Mouse (Mus musculus) yolk sac, embryonic 10.5 days (tissue): ENCODE measurements at regions not wholly inside any gene's neighbourhood (a gene's known extent, or its start where the extent isn't known, plus 50 kb on each side); places are given as distances from the start of the nearest gene placed in this dataset.
"Not testable (repeated sequence)": the region's sequence is repeated elsewhere in the genome, so short reads cannot be mapped to it uniquely, and the experiment has no call there.

Experiments
- DNase-seq: peaks from one replicate; pipeline ENCODE4 v3.0.0-alpha.2; 2017; ENCODE audit warnings: low spot score

DNA sequence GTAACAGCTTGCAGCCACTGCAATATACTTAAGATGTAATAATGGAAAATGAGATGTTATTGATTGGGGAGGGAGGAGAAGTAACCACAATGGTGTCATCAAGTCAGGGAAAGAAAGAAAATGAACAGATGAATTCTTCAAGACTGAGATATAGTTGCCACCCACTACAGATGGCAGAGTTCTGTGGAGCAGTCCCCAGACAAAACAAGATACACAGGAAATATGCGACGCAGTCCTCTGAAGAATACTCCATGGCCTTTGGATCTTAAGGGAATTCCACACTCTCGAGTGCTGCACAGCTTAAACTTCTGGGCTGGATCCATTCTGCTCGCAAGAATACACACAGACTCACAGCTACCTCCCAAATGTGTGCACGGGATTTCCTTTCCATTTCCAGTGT is 113.4 kb downstream of the Sox4 start:
- no peak for DNase-seq

GRCm38 (mm10) chr13:28839084-28839483 is 114.4 kb downstream of the Sox4 start:
- DNase-seq: no peak

GRCm38 (mm10) chr13:28838216-28838615 is 115.3 kb downstream of the Sox4 start:
- no peak for DNase-seq

- not testable (repeated sequence) for DNase-seq
Observed at GRCm38 (mm10) chr13:28837196-28837595, 116.3 kb downstream of the Sox4 start.

DNA sequence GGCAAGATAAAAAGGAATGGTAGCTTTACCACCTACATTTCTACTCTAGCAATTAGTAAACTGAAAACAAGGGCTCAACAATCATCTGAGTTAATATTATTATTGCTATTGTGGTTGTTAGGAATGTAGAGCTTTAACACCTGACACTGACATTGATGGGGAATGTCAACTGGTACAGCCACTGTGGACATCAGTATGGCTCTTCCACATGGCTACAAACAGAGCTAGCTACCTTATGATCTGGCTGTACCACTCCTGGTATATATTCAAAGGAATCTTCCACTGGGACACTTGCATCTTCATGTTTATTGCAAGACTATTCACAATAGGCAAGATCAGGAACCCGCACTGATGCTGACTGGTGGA is 119.8 kb downstream of the Sox4 start:
- no peak for DNase-seq

DNA sequence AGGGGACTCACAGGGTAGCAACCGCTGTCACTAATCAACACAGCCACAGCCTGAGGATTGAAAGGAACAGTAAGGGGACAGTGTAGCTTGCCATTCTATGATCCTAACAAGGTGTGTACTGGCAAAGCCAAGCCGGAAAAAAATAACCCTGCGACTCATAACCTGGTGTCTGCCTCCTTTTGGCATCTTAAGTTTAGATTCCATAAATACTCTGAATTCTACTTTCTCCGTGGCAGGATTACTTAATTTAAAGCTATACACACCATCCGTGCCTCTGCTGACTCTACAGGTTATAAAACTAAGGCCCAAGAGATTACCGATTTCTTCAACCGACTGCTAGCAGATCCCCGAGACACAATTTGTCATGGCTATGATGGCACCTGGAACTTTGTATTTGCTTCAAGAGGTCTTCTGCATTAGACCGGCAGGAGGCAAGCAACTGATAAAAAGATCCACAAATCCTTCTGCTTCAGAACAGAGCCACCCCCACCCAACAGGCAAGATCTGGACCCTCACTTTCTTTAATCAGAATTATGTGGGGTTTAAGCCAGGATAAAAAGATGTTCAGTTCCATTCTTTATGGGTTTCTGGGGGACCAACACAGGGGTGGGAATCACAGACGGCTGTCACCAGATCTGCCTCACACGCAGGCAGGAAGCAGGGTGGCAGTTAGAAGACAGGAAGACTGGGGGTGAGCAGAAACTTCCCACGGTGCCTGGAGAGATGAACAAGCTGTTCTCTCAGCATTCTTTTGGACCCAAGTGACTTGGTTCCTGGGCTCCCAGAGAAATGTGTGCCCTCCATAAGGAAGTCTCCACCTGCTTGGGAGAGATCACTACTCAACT is 120.4 kb downstream of the Sox4 start:
- DNase-seq: no peak

- DNase-seq: no peak
Observed at GRCm38 (mm10) chr13:28826284-28826683, 127.2 kb downstream of the Sox4 start.

DNA sequence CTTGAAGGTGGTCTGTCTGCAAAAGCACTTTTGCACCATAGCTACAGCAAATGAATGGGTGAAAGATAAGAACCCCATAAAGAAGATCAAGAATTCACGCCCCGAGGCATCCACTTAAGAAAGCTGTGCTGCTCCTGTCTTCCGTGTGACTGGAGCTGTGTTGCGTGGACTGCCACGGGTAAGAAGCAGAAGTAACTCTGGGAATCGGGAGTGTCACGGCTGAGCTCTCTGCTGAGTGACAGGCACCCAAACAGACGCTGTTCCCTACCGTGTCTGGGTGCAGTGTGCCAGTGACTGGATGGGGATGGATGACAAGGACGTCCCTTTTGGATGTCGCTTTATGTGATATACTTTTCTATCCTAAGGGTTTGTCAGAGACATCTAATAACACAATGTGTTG is 129.5 kb downstream of the Sox4 start:
- DNase-seq: no peak

- DNase-seq: no peak
Observed at GRCm38 (mm10) chr13:28823311-28823880, 130.1 kb downstream of the Sox4 start.

- no peak for DNase-seq
Observed at GRCm38 (mm10) chr13:28820868-28821533, 132.5 kb downstream of the Sox4 start.

GRCm38 (mm10) chr13:28814127-28814526 is 139.4 kb downstream of the Sox4 start:
- DNase-seq: peak; percentile 17

DNA sequence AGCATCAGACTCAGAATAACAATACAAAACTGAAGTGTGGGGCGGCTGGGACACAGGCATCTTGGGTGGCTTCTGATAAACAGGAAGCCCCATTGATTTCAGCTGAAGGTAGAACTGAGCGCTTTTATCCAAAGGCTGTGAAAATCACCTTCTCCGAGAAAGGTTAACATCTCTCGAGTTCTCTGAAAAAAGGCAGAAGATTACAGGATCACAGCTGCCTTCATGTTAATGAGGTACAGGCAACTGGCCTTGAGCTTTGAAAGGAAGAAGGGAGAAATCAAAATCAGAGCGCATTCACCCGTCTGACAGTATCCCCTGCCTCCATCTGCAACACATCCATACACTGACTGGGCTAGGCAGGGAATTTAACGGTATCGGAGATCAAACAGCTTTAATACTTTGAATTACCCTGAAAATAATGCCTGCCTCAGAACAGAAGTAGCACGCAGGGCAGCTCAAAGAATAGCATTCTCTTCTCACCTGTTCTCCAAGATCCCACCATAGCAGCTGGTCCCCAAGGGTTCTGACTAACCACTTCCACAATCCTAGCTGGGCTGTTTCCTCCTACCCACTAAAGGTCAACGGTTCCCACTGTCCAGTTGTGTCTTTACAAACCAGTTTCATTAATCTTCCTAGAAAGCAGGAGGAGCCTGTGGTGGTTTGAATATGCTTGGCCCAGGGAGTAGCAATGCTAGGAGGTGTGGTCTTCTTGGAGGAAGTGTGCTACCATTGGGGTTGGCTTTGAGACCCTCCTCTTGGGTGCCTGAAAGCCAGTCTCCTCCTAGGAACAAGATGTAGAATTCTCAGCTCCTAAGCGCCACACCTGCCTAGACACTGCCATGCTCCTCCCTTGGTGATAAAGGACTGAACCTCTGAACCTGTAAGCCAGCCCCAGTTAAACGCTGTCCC is 141.6 kb downstream of the Sox4 start:
- DNase-seq: no peak

GRCm38 (mm10) chr13:28811081-28811439 is 142.5 kb downstream of the Sox4 start:
- DNase-seq: no peak

DNA sequence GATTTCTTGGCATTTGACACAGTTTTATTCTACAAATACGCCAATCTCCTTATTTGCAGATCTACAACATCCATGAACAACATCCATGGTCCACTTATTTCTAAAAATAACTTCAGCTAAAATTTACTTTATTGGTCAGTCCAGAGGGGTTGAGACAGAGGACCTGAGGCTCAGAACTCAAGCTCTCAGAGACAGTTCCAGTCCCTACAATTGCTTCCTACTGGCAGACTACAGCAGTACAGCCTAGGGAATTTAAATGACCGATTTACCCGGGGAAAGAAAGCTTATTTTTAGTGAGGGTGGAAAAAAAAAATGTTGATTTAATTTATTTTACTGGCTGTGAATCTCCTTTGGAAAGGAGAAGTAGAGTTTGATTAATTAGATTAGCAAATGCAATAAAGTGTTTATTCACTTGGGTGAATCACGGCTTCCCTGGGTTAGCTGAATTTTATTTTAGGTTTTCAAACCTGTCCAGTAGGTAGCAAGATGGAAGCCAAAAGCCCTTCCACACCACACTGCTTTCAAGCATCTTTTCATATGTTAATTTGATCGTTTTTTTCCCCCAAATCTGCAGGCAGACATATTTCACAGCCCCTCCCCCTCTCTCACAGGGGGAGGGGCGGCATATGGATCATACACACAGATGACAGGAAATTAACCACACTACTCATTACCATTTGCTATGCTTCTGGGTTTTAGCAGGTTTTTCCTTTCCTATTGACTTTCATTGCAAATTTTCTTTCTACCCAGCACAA is 143.0 kb downstream of the Sox4 start:
- no peak for DNase-seq

DNA sequence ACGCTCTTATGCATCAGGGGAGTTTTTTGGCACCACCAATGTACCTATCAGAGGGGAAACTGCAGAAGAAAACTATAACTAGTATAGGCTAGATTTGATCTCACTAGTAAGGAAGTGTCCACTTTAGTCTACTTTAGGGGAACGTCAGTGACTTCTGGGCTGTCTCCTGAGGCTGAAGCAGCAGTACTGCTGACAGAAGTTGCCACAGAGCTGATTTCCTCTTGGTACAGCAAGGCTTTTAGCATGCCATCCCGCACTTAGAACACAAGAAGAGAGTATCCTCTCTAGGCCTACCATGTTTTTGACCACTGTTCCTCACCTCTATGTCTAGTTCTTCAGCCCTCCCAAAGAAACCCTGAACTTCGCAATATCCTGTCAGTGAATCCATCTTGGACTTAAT is 148.2 kb downstream of the Sox4 start:
- no peak for DNase-seq

DNA sequence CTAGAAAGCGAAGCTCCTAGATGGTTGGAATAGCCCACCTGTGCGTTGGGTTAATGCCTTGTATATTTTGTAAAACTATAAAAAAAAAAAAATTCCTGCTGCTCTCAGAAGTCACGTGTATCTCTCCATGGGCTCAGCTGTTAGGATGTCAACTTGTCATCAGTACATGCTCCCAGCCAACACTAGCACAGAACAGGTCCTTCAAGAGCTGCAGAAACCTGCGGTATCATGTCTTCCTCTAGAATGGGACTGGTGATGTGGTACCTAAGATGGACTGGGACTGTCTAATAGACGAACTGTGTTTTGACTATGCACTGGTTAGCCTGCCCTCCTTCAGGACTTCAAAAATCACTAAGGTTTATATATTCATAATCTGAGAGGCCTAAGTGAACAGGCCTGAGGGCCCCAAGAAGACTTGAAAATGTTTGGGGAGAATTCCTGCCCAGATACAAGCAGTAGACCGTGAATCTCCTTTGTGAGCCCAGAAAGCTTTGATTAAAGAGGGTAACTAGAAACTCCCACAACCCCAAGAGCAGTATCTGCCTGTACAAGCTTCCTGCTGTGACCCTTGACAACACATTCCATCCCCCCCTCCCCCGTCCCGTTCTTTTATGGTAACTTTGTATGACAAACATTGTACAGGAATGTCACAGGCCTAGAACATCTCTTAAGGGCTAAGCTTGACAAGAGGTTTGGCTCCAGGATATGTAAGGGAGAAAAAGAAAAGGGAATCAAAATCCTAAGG is 152.1 kb downstream of the Sox4 start:
- no peak for DNase-seq

- DNase-seq: no peak
Observed at GRCm38 (mm10) chr13:28800676-28801075, 152.8 kb downstream of the Sox4 start.

DNA sequence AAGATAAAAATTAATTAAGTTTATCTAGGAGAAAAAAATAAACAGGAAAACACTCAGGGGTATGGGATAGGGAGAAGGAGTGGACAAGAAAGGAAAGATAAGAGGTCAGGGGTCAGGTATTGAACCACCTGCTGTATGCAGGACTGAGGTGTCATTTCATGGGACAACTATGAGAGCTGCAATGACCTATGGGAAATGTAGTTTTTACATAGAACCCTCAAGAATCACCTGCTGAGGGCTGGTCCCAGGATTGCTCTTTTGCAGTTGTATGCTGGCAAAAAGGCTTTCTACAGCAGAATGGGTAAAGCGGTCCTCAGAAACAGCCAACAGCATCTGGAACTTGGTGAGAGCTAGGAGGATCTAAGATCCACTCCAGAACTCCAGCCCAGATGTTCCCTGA is 154.0 kb downstream of the Sox4 start:
- DNase-seq: no peak

- DNase-seq: no peak
Observed at GRCm38 (mm10) chr13:28797617-28798475, 155.7 kb downstream of the Sox4 start.

- no peak for DNase-seq
Observed at GRCm38 (mm10) chr13:28795274-28795673, 158.2 kb downstream of the Sox4 start.
